Mouse (Mus musculus) fat pad, adult 2 months (tissue): ENCODE measurements around the gene R3hcc1l.

Experiments used
- DNase-seq: peaks from one replicate; pipeline ENCODE4 v3.0.0-alpha.2; 2011; ENCODE audit warnings: low read depth, low spot score; ENCODE audit errors: extremely low read depth

The R3hcc1l gene

GRCm38 (mm10) chr19:42518620-42519310 is at the start of gene R3hcc1l:
R3hcc1l (plus strand) TSS chr19:42518759.
- DNase-seq, result peak; percentile 30

GRCm38 (mm10) chr19:42471571-42471970 is 47.0 kb upstream of the R3hcc1l start:
- no peak for DNase-seq

- DNase-seq, result no peak
These were observed 45.7 kb upstream of the R3hcc1l start for GRCm38 (mm10) chr19:42472831-42473230.

- DNase-seq, result no peak
These were observed 40.8 kb upstream of the R3hcc1l start for GRCm38 (mm10) chr19:42477769-42478168.

GRCm38 (mm10) chr19:42478303-42478702 is 40.3 kb upstream of the R3hcc1l start:
- no peak for DNase-seq

- DNase-seq, result no peak
These were observed 33.1 kb upstream of the R3hcc1l start for GRCm38 (mm10) chr19:42485443-42485842.

GRCm38 (mm10) chr19:42487261-42487660 is 31.3 kb upstream of the R3hcc1l start:
- no peak for DNase-seq

GRCm38 (mm10) chr19:42493257-42493917 is 25.2 kb upstream of the R3hcc1l start:
- DNase-seq, result no peak

- DNase-seq, result no peak
These were observed 14.4 kb upstream of the R3hcc1l start for GRCm38 (mm10) chr19:42504156-42504555.

GRCm38 (mm10) chr19:42509625-42510024 is 8.9 kb upstream of the R3hcc1l start:
- no peak for DNase-seq

GRCm38 (mm10) chr19:42510276-42511171 is 8.0 kb upstream of the R3hcc1l start:
- DNase-seq, result peak; percentile 18

GRCm38 (mm10) chr19:42515656-42516055 is 2.9 kb upstream of the R3hcc1l start:
- DNase-seq, result no peak

- no peak for DNase-seq
These were observed 2.4 kb upstream of the R3hcc1l start for GRCm38 (mm10) chr19:42516121-42516520.

GRCm38 (mm10) chr19:42517957-42518619 is 471 bp upstream of the R3hcc1l start:
- DNase-seq, result no peak

GRCm38 (mm10) chr19:42519760-42520159 is 1.2 kb downstream of the R3hcc1l start:
- no peak for DNase-seq

GRCm38 (mm10) chr19:42524703-42525102 is 6.1 kb downstream of the R3hcc1l start:
- DNase-seq, result no peak

- DNase-seq, result no peak
These were observed 11.5 kb downstream of the R3hcc1l start for GRCm38 (mm10) chr19:42529992-42530437.

GRCm38 (mm10) chr19:42534427-42534826 is 15.9 kb downstream of the R3hcc1l start:
- no peak for DNase-seq

- DNase-seq, result no peak
These were observed 19.0 kb downstream of the R3hcc1l start for GRCm38 (mm10) chr19:42537600-42537999.

- DNase-seq, result no peak
These were observed 20.4 kb downstream of the R3hcc1l start for GRCm38 (mm10) chr19:42538911-42539310.
